Mouse (Mus musculus) adrenal gland, postnatal 0 days (tissue): ENCODE data around the gene Tspan13. TPM values are rescaled to one million over a fixed set of nuclear protein-coding genes. Genes with fewer than 3 reads are reported as not detected.

Experiments used
- polyA plus RNA-seq: library from polyadenylated mRNA; unstranded; fragments of >200 nt; fragmentation: Nextera tagmentation; extraction: Ambion mirVana; gene quantifications from 2 replicates; pipeline ENCODE4 v1.2.1, GENCODE M21; 2015

Tspan13 gene
- 55.0 and 73.1 TPM in 2 replicates for polyA plus RNA-seq

GRCm38 (mm10) chr12:36042348-36042778, at the start of gene Tspan13:
Gene Tspan13 (minus strand): TSS chr12:36042500.

GRCm38 (mm10) chr12:35992711-35993110, 49.6 kb downstream of the Tspan13 start, which contains the start of gene Agr2:
Gene Agr2 (plus strand): TSS chr12:35992907.

Other genes with a start within 250 kb of the Tspan13 start
- gene Agr3, start 116.9 kb downstream of the Tspan13 start, polyA plus RNA-seq: not detected in 2 replicates
- 0.40 and 5.7 TPM in 2 replicates for gene Agr2, start 49.6 kb downstream of the Tspan13 start, polyA plus RNA-seq
- gene Ankmy2, start 114.6 kb upstream of the Tspan13 start, polyA plus RNA-seq: 28.4 and 35.7 TPM in 2 replicates
- 57.0 and 65.1 TPM in 2 replicates for gene Bzw2, start 115.6 kb upstream of the Tspan13 start, polyA plus RNA-seq
- gene Lrrc72, start 210.9 kb upstream of the Tspan13 start, polyA plus RNA-seq: not detected in 2 replicates